Mouse (Mus musculus): ENCODE results near the gene Vwa7. TPM values are rescaled to one million over a fixed set of nuclear protein-coding genes. Genes with fewer than 3 reads are reported as not detected.

The Vwa7 gene
- polyA plus RNA-seq, 1 experiment from 2014 or later = 0.07 TPM

DNA sequence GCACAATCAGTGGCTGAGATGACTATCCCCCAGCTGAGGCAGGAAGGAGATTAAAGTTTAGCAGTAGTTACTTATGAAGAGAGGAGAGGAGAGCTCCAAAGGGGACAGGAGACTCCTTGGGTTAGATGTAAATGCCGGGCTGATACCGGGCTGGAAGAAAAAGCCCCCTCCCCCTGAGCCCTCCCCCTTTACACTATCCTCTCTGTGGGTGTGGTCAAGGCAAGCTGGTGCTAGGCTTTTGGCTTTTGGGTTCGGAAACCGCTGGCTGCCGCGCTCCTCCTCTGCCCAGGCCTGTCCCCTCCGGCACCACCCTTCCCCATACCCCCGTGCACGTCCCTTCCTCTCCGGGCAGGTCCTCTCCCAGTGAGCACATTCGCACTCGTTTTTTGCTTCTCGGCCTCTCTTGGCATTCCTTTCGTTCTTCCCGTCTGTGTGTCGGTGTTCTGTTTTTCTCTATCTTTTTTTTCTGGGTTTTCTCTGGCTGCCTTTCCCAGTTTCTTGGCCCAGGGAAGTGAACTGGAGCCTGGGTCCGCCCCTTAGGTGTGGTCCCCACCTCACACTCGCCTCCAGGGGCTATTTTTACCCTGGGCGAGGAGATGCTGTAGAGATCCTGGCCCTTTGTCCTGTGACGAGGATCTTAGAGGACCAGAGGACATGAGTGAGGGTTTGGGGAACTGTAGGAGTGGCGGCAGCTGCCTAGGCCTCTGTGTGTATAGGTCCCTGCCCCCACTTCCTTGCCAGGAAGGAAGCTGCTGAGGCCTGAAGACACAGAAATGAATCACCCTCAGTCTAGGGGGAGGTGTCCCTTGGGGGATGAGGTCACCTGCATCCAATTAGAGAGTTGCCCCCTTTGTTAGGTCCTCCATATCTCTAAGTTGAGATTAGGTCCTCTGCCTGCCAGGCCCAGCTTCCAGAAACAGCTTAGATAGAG lies 35.0 kb downstream of the Vwa7 start:
- Histone ChIP-seq H3K9me3 (ENCODE audit: control insufficient read depth, low read length) (no peaks in the 10 kb centered on the region), H3K36me3 (ENCODE audit: control insufficient read depth, insufficient read depth, low read length) (peaks cover 42% of the 10 kb centered on the region), H3K4me1 (ENCODE audit: control insufficient read depth, insufficient read depth, low read length) (peaks cover 36% of the 10 kb centered on the region), H3K27ac (replicated peaks; ENCODE audit: low read depth, low read length) (peak overlapping the region; percentile 96), H3K4me3 (ENCODE audit: low read depth, low read length) (peak overlapping the region; percentile 61), H3K4me2 (ENCODE audit: low read depth, low read length) (peak overlapping the region; percentile 83), H3K27me3 (replicated peaks; ENCODE audit: control insufficient read depth, insufficient read depth, low read length) (no peaks in the 10 kb centered on the region), H3K9ac (ENCODE audit: low read depth, low read length) (peak overlapping the region; percentile 84)
- ATAC-seq (ENCODE audit: low read depth) (peak; percentile 45), DNase-seq (ENCODE audit: low spot score) (peak; percentile 92)
- under 1% methylated on average over 21 of the region's 21 CpGs for WGBS

DNA sequence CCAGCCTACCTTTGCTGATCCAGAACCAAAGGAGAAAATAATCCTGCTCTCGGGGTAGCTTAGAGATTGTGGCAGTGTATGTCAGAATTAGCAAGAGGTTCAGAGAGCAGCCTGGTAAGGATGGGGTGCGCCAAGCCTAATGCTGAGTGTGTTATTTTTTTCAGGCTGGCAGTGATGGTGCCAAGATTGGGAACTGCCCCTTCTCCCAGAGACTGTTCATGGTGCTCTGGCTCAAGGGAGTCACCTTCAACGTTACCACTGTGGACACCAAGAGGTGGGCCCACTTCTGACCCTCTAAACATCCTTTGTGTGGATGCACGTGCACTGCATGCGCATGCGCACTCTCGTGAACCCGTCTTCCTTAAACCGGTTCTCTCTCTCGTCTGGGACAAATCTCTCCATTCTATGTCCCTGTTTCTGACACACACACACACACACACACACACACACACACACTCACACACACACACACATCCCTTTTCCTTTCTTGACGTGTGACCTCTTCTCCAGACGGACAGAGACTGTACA lies 36.0 kb downstream of the Vwa7 start:
- Histone ChIP-seq H3K4me1 (ENCODE audit: control insufficient read depth, insufficient read depth, low read length) (peaks cover 30% of the 10 kb centered on the region), H3K9me3 (ENCODE audit: control insufficient read depth, low read length) (no peaks in the 10 kb centered on the region), H3K4me3 (ENCODE audit: low read depth, low read length) (peak overlapping the region; percentile 61), H3K9ac (ENCODE audit: low read depth, low read length) (peak overlapping the region; percentile 84), H3K36me3 (ENCODE audit: control insufficient read depth, insufficient read depth, low read length) (peaks cover 47% of the 10 kb centered on the region), H3K4me2 (ENCODE audit: low read depth, low read length) (peak overlapping the region; percentile 83), H3K27me3 (replicated peaks; ENCODE audit: control insufficient read depth, insufficient read depth, low read length) (no peaks in the 10 kb centered on the region), H3K27ac (replicated peaks; ENCODE audit: low read depth, low read length) (peak overlapping the region; percentile 96)
- no peak for ATAC-seq (ENCODE audit: low read depth)
- no peak for DNase-seq (ENCODE audit: low spot score)
- WGBS = 68% methylated on average over 12 of the region's 12 CpGs

DNA sequence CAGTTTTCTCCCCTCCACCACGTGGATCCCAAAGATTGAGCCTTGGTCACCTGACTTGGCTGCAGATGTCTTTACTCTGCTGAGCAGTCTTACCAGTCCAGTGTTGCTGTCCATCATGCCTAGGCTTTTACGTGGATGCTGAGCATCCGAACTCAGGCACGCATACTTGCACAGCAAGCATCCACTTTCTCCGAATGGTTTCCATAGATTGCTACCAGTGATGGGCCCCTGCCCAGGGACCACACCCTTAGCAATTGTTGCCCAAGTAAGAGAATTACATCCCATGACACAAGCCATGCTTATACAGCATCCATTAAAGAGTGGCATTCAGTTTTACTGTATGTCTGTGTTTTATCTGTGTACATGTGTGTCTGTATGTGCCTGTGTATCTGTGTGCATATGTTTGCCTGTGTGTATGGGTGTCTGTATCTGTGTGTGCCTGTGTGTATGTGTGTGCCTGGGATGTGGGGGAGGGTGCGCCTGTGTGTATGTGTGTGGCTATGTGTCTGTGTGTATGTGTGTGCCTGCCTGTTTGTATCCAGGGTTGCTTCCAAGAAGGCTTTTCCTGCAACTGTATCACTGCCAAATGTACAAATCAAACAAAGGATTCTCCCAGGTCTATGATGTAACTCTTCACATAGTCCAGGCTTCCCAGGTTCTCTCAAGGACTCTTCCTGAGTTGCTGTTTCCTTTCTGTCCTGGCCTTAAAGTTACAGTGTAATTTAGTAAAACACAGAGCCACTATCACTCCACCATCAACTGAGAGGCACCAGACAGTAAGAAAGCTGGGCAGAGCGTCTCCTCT lies 39.5 kb downstream of the Vwa7 start:
- no peaks in the 10 kb centered on the region for H3K9me3 ChIP-seq (ENCODE audit: control insufficient read depth, low read length)
- H3K36me3 ChIP-seq (ENCODE audit: control insufficient read depth, insufficient read depth, low read length) = peaks cover 64% of the 10 kb centered on the region
- no peak for DNase-seq (ENCODE audit: low spot score)
- H3K4me3 ChIP-seq (ENCODE audit: low read depth, low read length) = no peak overlapping the region
- no peak for ATAC-seq (ENCODE audit: low read depth)
- peaks cover 8% of the 10 kb centered on the region for H3K4me1 ChIP-seq (ENCODE audit: control insufficient read depth, insufficient read depth, low read length)
- no peak overlapping the region for H3K9ac ChIP-seq (ENCODE audit: low read depth, low read length)
- no peak overlapping the region for H3K27ac ChIP-seq (replicated peaks; ENCODE audit: low read depth, low read length)
- H3K27me3 ChIP-seq (replicated peaks; ENCODE audit: control insufficient read depth, insufficient read depth, low read length) = no peaks in the 10 kb centered on the region
- 87% methylated on average over 7 of the region's 7 CpGs for WGBS
- H3K4me2 ChIP-seq (ENCODE audit: low read depth, low read length) = no peak overlapping the region

DNA sequence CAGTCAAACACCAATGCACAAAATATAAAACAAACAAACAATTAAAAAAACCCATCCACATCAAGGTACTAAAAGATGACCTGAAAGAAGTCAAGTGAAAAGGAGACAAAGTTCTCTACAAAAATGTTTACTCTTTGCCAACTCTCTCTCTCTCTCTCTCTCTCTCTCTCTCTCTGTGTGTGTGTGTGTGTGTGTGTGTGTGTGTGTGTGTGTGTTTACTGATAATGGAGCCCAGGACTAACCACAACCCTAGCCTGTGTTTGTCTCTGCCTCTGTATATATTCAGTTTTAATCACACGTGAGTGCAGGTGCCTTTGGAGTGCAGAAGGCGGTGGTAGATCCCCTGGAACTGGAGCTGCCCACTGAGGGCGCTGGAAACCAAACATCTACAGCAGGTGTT lies 40.7 kb downstream of the Vwa7 start:
- Histone ChIP-seq H3K9ac (ENCODE audit: low read depth, low read length) (no peak overlapping the region), H3K4me1 (ENCODE audit: control insufficient read depth, insufficient read depth, low read length) (peaks cover 3% of the 10 kb centered on the region), H3K27me3 (replicated peaks; ENCODE audit: control insufficient read depth, insufficient read depth, low read length) (no peaks in the 10 kb centered on the region), H3K4me3 (ENCODE audit: low read depth, low read length) (no peak overlapping the region), H3K4me2 (ENCODE audit: low read depth, low read length) (no peak overlapping the region), H3K27ac (replicated peaks; ENCODE audit: low read depth, low read length) (no peak overlapping the region), H3K9me3 (ENCODE audit: control insufficient read depth, low read length) (no peaks in the 10 kb centered on the region), H3K36me3 (ENCODE audit: control insufficient read depth, insufficient read depth, low read length) (peaks cover 74% of the 10 kb centered on the region)
- DNase-seq (ENCODE audit: low spot score) (no peak), ATAC-seq (ENCODE audit: low read depth) (no peak)
- WGBS = 79% methylated on average over 3 of the region's 3 CpGs

DNA sequence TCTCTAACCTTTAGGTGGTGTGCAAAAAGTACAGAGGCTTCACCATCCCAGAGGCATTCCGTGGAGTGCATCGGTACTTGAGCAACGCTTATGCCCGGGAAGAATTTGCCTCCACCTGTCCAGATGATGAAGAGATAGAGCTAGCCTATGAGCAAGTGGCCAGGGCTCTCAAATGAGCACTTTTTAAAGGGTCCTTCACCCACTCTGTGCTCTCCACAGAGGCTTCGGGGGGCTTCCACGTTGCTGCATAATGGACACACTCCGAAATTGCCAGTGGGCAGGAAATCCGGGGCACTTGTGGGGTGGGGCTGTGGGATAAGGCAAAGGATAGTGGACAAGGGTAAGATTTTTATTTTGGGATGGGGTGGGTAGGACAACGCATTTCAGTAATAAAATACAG lies 41.9 kb downstream of the Vwa7 start:
- no peaks in the 10 kb centered on the region for H3K9me3 ChIP-seq (ENCODE audit: control insufficient read depth, low read length)
- peak overlapping the region; percentile 86 for H3K4me2 ChIP-seq (ENCODE audit: low read depth, low read length)
- peaks cover 72% of the 10 kb centered on the region for H3K36me3 ChIP-seq (ENCODE audit: control insufficient read depth, insufficient read depth, low read length)
- H3K27ac ChIP-seq (replicated peaks; ENCODE audit: low read depth, low read length) = peak overlapping the region; percentile 92
- peak overlapping the region; percentile 65; the same call in 1 of the 2 replicates for H3K4me3 ChIP-seq (ENCODE audit: low read depth, low read length)
- DNase-seq (ENCODE audit: low spot score) (no peak), ATAC-seq (ENCODE audit: low read depth) (no peak)
- H3K27me3 ChIP-seq (replicated peaks; ENCODE audit: control insufficient read depth, insufficient read depth, low read length) = no peaks in the 10 kb centered on the region
- H3K9ac ChIP-seq (ENCODE audit: low read depth, low read length) = peak overlapping the region; percentile 85; the same call in 1 of the 2 replicates
- no peaks in the 10 kb centered on the region; the same call in 1 of the 2 replicates for H3K4me1 ChIP-seq (ENCODE audit: control insufficient read depth, insufficient read depth, low read length)
- WGBS = 58% methylated on average over 9 of the region's 9 CpGs

DNA sequence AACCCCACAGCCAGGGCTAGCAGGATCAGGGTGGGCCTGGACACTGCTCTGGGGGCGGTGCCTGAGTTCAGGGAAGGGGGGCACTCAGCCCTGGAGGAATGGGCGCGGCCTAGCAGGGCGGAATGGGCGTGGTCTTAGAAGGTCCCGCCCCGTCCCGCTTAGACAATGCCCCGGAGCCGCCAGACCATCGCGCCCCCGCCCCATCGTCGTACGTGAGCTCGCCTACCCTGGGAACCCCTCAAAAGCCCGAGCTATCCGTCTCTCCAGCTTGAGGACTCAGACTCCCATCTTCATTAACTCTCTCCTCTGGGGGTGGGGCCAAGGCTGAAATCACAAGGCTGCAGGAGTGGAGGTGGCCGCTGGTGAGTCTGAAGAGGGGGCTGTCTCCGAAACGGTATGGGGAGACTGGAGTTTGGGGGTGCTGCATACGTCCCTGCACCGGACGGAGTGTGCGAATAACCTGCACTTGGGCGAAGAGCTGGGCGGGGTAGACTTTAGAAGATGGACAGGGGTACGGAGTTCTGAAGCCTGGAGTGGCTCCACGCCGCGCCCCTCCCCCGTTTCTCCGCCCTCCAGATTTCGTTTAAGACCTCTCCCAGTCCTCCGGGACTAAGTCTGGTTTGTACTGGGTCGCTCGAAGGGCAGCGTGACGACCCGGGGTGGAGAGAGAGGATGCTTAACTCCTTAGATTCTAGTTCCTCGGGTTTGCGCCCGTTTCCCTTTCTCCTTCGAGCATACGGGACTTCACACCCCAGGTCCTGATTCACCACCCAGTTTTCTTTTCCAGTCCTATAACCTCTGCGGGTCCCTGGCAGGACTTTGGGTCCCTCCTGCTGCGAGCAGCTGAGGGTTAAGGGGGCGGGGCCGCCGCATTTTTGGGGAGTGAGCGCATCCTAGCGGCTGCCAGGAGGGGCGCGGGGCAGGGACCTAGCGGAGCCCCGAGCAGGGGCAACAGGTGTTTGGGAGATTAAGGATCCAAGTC lies 42.8 kb downstream of the Vwa7 start, which contains the start of gene Ddah2:
Gene Ddah2 (plus strand): TSS at position 125 of the 982 bp plus-strand sequence.
- ATAC-seq (ENCODE audit: low read depth) (peak; percentile 90), DNase-seq (ENCODE audit: low spot score) (peak; percentile 98)
- H3K4me1 ChIP-seq (ENCODE audit: control insufficient read depth, insufficient read depth, low read length) = no peaks in the 10 kb centered on the region; the same call in 1 of the 2 replicates
- under 1% methylated on average over 55 of the region's 57 CpGs for WGBS
- peak within 1 kb of the TSS; percentile 92 for H3K27ac ChIP-seq (replicated peaks; ENCODE audit: low read depth, low read length)
- H3K27me3 ChIP-seq (replicated peaks; ENCODE audit: control insufficient read depth, insufficient read depth, low read length) = no peaks in the 10 kb centered on the region
- H3K9ac ChIP-seq (ENCODE audit: low read depth, low read length) = peak within 1 kb of the TSS; percentile 85
- H3K4me3 ChIP-seq (ENCODE audit: low read depth, low read length) = peak within 1 kb of the TSS; percentile 65
- H3K9me3 ChIP-seq (ENCODE audit: control insufficient read depth, low read length) = no peaks in the 10 kb centered on the region
- H3K4me2 ChIP-seq (ENCODE audit: low read depth, low read length) = peak within 1 kb of the TSS; percentile 86
- H3K36me3 ChIP-seq (ENCODE audit: control insufficient read depth, insufficient read depth, low read length) = peaks cover 63% of the 10 kb centered on the region

DNA sequence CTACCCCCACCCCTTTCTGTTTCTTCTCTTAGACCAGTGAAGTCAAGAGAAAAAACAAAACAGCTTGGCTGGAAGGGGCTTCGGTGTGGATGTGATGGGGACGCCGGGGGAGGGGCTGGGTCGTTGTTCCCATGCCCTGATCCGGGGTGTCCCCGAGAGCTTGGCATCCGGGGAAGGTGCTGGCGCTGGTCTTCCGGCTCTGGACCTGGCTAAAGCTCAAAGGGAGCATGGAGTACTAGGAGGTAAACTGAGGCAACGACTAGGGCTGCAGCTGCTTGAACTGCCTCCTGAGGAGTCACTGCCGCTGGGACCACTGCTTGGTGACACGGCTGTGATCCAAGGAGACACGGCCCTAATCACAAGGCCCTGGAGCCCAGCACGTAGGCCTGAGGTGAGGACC lies 43.7 kb downstream of the Vwa7 start:
- 27% methylated on average over 14 of the region's 14 CpGs for WGBS
- H3K4me2 ChIP-seq (ENCODE audit: low read depth, low read length) = peak overlapping the region; percentile 86
- ATAC-seq (ENCODE audit: low read depth) = no peak
- H3K4me3 ChIP-seq (ENCODE audit: low read depth, low read length) = peak overlapping the region; percentile 65
- H3K36me3 ChIP-seq (ENCODE audit: control insufficient read depth, insufficient read depth, low read length) = peaks cover 57% of the 10 kb centered on the region
- no peaks in the 10 kb centered on the region for H3K9me3 ChIP-seq (ENCODE audit: control insufficient read depth, low read length)
- peaks cover under 1% of the 10 kb centered on the region; the same call in 1 of the 2 replicates for H3K27me3 ChIP-seq (replicated peaks; ENCODE audit: control insufficient read depth, insufficient read depth, low read length)
- DNase-seq (ENCODE audit: low spot score) = no peak
- peak overlapping the region; percentile 92; the same call in 1 of the 2 replicates for H3K27ac ChIP-seq (replicated peaks; ENCODE audit: low read depth, low read length)
- peak overlapping the region; percentile 85 for H3K9ac ChIP-seq (ENCODE audit: low read depth, low read length)
- H3K4me1 ChIP-seq (ENCODE audit: control insufficient read depth, insufficient read depth, low read length) = peaks cover 6% of the 10 kb centered on the region; the same call in 1 of the 2 replicates
